Mouse (Mus musculus) G1E-ER4 (cell line): ENCODE data around the gene Zmiz1. TPM values are rescaled to one million over a fixed set of nuclear protein-coding genes. Genes with fewer than 3 reads are reported as not detected.

Experiments
- GATA1 ChIP-seq: IDR thresholded peaks from one replicate; pipeline ENCODE4 v1.8.0; 2012; ENCODE audit warnings: low read length, inconsistent platforms
- polyA plus RNA-seq: library from polyadenylated mRNA; stranded (reverse); fragments of >175 nt; gene quantifications from 2 replicates; pipeline ENCODE4 v1.2.3, GENCODE M21; 2012

The Zmiz1 gene
- polyA plus RNA-seq, 1 experiment = not detected

DNA sequence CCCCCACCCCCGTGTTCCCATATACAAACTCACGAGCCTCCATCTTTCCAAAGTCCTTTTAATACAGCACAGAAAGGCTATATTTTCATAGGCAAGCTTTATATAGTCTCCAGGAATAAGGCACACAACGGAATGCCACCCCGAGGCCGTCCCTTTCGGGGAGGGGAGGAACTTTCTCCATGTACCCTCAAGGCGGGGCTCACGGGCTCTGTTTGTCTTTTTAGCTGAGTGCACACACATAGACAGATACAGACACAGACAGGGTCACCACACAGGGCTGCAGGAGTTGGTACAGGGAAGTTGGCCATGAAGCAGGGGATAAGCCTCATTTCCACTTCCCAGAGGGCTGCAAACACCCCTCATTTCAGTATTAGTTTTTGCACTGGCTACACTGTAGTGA is 252.6 kb downstream of the Zmiz1 start:
- no peak for TF ChIP-seq GATA1

DNA sequence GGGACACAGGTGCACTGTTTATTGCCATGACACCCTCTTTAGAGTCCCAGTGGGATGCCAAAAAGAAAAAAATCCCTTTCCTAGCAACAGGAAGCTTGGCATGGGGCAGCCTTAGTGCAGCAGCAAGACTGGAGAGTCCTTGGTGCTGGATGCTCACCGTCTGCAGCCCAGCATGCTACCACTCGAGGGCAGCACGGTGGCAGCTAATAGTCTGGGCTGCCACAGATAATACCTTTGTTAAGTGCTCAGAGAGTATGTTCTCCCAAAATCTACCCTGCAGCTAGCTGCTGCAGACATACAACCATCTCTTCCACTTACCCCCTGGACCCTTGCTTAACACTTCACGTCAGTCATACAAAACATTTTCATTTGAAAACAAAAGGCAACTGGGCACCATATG is 254.5 kb downstream of the Zmiz1 start:
- TF ChIP-seq GATA1 = no peak

Other genes with a start within 250 kb of the Zmiz1 start
- 70.2 and 79.2 TPM in 2 replicates for gene Ppif, start 235.0 kb downstream of the Zmiz1 start, polyA plus RNA-seq